Mouse (Mus musculus) megakaryocyte, embryonic 14.5 days (primary cell): Measurements from ENCODE around the gene Il15ra.

ENCODE experiments used
- FLI1 ChIP-seq: IDR thresholded peaks from 2 replicates; pipeline ENCODE4 v1.6.1; 2012; ENCODE audit warnings: low read length, inconsistent platforms, mixed read lengths
- GATA1 ChIP-seq: IDR thresholded peaks from 3 replicates; pipeline ENCODE4 v1.6.1; 2012; ENCODE audit warnings: mixed read lengths, low read length, inconsistent platforms, borderline replicate concordance

- no peak for TF ChIP-seq GATA1
- no peak for TF ChIP-seq FLI1
These were observed 40.3 kb upstream of the Il15ra start for GRCm38 (mm10) chr2:11664806-11665205.
